Mouse (Mus musculus): ENCODE measurements around the gene Kcnt2.

GRCm38 (mm10) chr1:140468315-140468714 is 222.4 kb downstream of the Kcnt2 start:
- TF ChIP-seq EP300 (IDR thresholded peaks at IDR 0.05; ENCODE audit: insufficient read depth, low read depth, low read length) (no peak), POLR2A (IDR thresholded peaks at IDR 0.05; ENCODE audit: insufficient read depth, low read depth, low read length) (no peak), CTCF (IDR thresholded peaks at IDR 0.05) (no peak)
